Mouse (Mus musculus): ENCODE data around the gene Rgs7. TPM values are rescaled to one million over a fixed set of nuclear protein-coding genes. Genes with fewer than 3 reads are reported as not detected.

Rgs7 gene
- total RNA-seq, 1 experiment from 2014 or later: not detected

- ATAC-seq (ENCODE audit: extremely low read depth, insufficient number of reproducible peaks, low FRiP score, poor library complexity, severe bottlenecking): no peak
Measured at GRCm38 (mm10) chr1:175329934-175330471, 162.3 kb downstream of the Rgs7 start.

DNA sequence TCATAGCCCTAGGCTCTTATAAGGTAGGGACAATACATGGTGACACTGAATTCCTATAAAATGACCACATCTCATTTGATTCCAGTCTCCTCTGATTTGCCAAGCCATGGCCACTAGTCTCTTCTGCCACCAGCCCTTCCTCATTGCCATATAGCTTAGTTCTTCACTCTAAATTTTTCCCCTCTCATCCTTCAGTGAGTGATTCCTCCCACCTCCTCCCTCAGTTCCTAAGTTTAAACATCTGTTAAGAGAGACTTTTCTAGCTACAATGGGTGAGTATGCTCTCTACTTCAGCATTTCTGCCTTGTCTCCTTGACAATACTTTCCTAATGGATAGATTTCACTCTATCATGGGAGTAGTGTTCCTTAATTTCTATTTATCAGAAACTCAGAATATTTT is 169.5 kb downstream of the Rgs7 start:
- ATAC-seq (ENCODE audit: extremely low read depth, insufficient number of reproducible peaks, low FRiP score, poor library complexity, severe bottlenecking): no peak

- ATAC-seq (ENCODE audit: extremely low read depth, insufficient number of reproducible peaks, low FRiP score, poor library complexity, severe bottlenecking): no peak
Measured at GRCm38 (mm10) chr1:175319205-175319604, 173.1 kb downstream of the Rgs7 start.

GRCm38 (mm10) chr1:175317264-175317663 is 175.0 kb downstream of the Rgs7 start:
- ATAC-seq (ENCODE audit: extremely low read depth, insufficient number of reproducible peaks, low FRiP score, poor library complexity, severe bottlenecking): no peak

- ATAC-seq (ENCODE audit: extremely low read depth, insufficient number of reproducible peaks, low FRiP score, poor library complexity, severe bottlenecking): no peak
Measured at GRCm38 (mm10) chr1:175307604-175308003, 184.7 kb downstream of the Rgs7 start.

GRCm38 (mm10) chr1:175300895-175301294 is 191.4 kb downstream of the Rgs7 start:
- no peak for ATAC-seq (ENCODE audit: extremely low read depth, insufficient number of reproducible peaks, low FRiP score, poor library complexity, severe bottlenecking)

GRCm38 (mm10) chr1:175300404-175300803 is 191.9 kb downstream of the Rgs7 start:
- ATAC-seq (ENCODE audit: extremely low read depth, insufficient number of reproducible peaks, low FRiP score, poor library complexity, severe bottlenecking): no peak

GRCm38 (mm10) chr1:175299603-175300397 is 192.5 kb downstream of the Rgs7 start:
- ATAC-seq (ENCODE audit: extremely low read depth, insufficient number of reproducible peaks, low FRiP score, poor library complexity, severe bottlenecking): no peak

GRCm38 (mm10) chr1:175296906-175297305 is 195.4 kb downstream of the Rgs7 start:
- ATAC-seq (ENCODE audit: extremely low read depth, insufficient number of reproducible peaks, low FRiP score, poor library complexity, severe bottlenecking): no peak

DNA sequence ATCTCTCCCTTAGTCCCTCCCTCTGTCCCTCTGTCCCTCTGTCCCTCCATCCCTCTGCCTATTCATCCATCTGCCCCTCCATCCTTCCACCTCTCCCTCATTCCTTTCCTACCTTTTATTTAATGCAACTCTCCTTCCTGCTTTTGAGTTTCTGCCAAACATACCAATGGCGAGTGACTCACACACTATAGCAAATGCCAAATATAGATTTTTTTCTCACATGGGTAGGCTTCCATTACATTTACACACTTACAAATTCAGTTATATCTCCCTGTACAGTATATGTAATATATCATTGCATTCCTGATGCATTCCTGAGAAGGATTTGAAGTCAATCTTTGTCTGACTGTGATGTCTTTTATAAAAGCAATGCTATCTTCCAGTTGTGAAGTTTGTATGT is 202.2 kb downstream of the Rgs7 start:
- no peak for ATAC-seq (ENCODE audit: extremely low read depth, insufficient number of reproducible peaks, low FRiP score, poor library complexity, severe bottlenecking)

DNA sequence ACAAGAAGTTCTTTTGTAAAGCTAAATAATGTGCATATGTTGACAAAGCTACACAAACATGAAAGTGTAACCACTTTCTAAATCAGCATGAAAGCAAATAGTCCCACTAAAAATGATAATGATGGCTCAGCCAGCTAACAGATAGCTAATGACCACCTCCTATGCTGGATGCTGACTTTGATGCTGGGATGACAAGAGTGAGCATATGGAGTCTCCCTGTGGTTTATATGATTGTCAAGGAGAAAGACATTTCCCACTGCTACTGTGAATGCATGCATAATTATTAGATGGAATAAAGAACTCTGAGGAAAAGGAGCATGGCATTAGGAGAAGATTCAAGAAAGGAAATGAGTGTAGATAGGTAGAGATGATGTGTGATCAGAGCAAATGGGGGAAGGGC is 230.0 kb downstream of the Rgs7 start:
- ATAC-seq (ENCODE audit: extremely low read depth, insufficient number of reproducible peaks, low FRiP score, poor library complexity, severe bottlenecking): no peak

GRCm38 (mm10) chr1:175259374-175259773 is 232.9 kb downstream of the Rgs7 start:
- ATAC-seq (ENCODE audit: extremely low read depth, insufficient number of reproducible peaks, low FRiP score, poor library complexity, severe bottlenecking): no peak

GRCm38 (mm10) chr1:175255224-175255623 is 237.1 kb downstream of the Rgs7 start:
- ATAC-seq (ENCODE audit: extremely low read depth, insufficient number of reproducible peaks, low FRiP score, poor library complexity, severe bottlenecking): no peak

- ATAC-seq (ENCODE audit: extremely low read depth, insufficient number of reproducible peaks, low FRiP score, poor library complexity, severe bottlenecking): no peak
Measured at GRCm38 (mm10) chr1:175254724-175255123, 237.6 kb downstream of the Rgs7 start.

GRCm38 (mm10) chr1:175242135-175242534 is 250.2 kb downstream of the Rgs7 start:
- ATAC-seq (ENCODE audit: extremely low read depth, insufficient number of reproducible peaks, low FRiP score, poor library complexity, severe bottlenecking): no peak

GRCm38 (mm10) chr1:175240137-175240536 is 252.2 kb downstream of the Rgs7 start:
- ATAC-seq (ENCODE audit: extremely low read depth, insufficient number of reproducible peaks, low FRiP score, poor library complexity, severe bottlenecking): no peak

DNA sequence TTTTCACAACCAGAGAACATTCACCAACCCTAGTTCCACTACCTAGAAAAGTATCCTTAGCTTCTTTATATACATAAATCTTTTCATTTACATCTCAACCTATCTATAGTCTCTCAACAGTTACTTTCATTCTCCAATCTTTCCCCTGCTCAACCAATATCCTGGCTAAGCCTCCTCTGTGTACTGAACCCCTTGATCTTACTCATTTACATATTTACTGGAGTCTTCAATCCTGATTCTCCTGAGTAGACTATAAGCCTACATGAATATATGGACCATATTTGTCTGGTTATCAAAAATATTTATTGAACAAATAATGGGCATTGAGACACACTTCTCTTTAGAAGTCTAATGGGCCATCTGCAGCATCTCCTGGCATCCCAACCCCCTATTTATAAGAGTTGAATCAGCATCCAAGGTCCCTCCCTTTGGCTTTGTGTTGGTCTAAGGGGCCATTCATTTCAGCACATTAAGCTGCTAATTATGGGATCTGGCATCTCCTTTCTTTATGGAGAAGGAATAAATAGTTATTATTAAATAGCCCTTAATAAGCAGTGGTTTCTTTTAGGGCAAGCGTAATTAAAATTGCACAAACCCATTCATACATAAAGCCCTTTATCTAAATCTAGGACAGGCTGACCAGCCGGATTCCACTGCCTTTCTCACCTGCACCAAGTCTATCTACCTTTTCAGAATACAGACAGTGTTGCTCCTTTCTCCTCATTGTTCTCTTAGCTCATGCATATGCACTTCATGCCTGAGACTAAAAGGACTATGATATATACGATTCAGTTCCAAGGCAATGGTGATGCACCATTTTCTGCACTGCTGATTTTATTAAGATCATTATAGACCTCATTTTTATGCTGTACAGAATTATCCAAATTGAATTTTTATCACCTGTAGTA is 270.5 kb downstream of the Rgs7 start:
- ATAC-seq (ENCODE audit: extremely low read depth, insufficient number of reproducible peaks, low FRiP score, poor library complexity, severe bottlenecking): no peak

DNA sequence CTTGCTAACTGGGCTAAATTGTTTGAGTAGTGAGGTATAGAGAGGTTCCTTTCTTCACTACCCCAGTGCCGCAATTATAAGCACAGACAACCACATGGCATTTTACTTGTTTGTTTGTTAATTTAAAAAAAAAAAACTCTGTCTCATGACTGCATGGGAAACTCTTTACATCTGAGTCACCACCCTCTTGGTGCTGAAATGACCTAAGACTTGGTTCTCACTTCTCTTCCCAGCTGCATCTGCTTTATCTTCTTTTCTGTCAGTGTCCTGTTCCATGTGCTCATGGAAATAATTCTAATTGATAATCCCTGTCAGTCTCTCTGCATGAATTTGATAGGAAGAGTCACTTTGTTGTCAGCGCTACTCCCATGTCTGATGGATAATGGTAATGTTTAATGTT is 272.7 kb downstream of the Rgs7 start:
- no peak for ATAC-seq (ENCODE audit: extremely low read depth, insufficient number of reproducible peaks, low FRiP score, poor library complexity, severe bottlenecking)

GRCm38 (mm10) chr1:175207004-175207403 is 285.3 kb downstream of the Rgs7 start:
- no peak for ATAC-seq (ENCODE audit: extremely low read depth, insufficient number of reproducible peaks, low FRiP score, poor library complexity, severe bottlenecking)

DNA sequence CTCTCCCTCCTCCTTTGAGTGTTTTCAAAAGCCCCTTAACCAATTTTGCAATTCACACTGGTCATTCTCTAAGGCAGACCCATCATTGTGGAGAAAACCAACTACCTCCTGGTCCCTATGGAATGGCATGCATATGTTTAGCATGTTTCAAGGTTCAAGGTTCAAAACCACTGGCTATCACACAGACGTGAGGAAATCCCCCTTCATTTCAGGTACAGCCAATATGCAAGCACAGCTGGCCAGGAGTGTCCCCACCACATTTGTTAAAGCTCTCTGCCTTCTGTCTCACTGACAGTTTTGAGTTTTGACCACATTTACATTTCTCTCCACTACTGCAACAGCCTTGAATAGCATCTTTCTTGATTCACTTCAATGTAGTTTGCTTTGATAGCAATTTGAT is 286.7 kb downstream of the Rgs7 start:
- no peak for ATAC-seq (ENCODE audit: extremely low read depth, insufficient number of reproducible peaks, low FRiP score, poor library complexity, severe bottlenecking)
